Mouse (Mus musculus) hindbrain, postnatal 0 days (tissue): ENCODE data around the gene Prickle4. TPM values are rescaled to one million over a fixed set of nuclear protein-coding genes. Genes with fewer than 3 reads are reported as not detected.

Experiments used
- ATAC-seq: fragments of 200-750 bp; cut with Nextera tagmentation; 2 replicates; pipeline ENCODE4 v1.8.0; 2017; ENCODE audit warnings: mild to moderate bottlenecking, moderate TSS enrichment, moderate library complexity
- DNase-seq: peaks from one replicate; pipeline ENCODE4 v3.0.0-alpha.2; 2015; ENCODE audit warnings: low spot score
- H3K27ac ChIP-seq: fragments of 300-500 bp; sonication (generic); 2 replicates; pipeline ENCODE4 v1.5.1; 2014; ENCODE audit warnings: mild to moderate bottlenecking
- H3K27me3 ChIP-seq: fragments of 300-500 bp; sonication (generic); 2 replicates; pipeline ENCODE4 v1.6.1; 2014; ENCODE audit warnings: low read length, mixed read lengths; ENCODE audit not compliant: insufficient read depth
- H3K36me3 ChIP-seq: fragments of 300-500 bp; sonication (generic); 2 replicates; pipeline ENCODE4 v1.6.1; 2014; ENCODE audit warnings: low read length, mixed read lengths; ENCODE audit not compliant: insufficient read depth
- H3K4me1 ChIP-seq: fragments of 300-500 bp; sonication (generic); 2 replicates; pipeline ENCODE4 v1.6.1; 2014; ENCODE audit warnings: antibody characterized with exemption, low read length, mixed read lengths; ENCODE audit not compliant: insufficient read depth
- H3K4me2 ChIP-seq: fragments of 300-500 bp; sonication (generic); 2 replicates; pipeline ENCODE4 v1.6.1; 2014; ENCODE audit warnings: low read depth, mild to moderate bottlenecking, low read length, moderate library complexity, mixed read lengths
- H3K4me3 ChIP-seq: fragments of 300-500 bp; sonication (generic); 2 replicates; pipeline ENCODE4 v1.5.1; 2014; ENCODE audit warnings: low read length
- H3K9ac ChIP-seq: fragments of 300-500 bp; sonication (generic); replicated peaks from 2 replicates; pipeline ENCODE4 v1.6.1; 2014; ENCODE audit warnings: mild to moderate bottlenecking, low read length, moderate library complexity, mixed read lengths
- H3K9me3 ChIP-seq: fragments of 300-500 bp; sonication (generic); 2 replicates; pipeline ENCODE4 v1.6.1; 2016; ENCODE audit warnings: low read length, mixed read lengths
- CTCF ChIP-seq: IDR thresholded peaks from 2 replicates; pipeline ENCODE4 v1.5.1; 2016; ENCODE audit warnings: antibody characterized with exemption, control low read depth, low read depth
- WGBS: fragments of 180-500 bp; shearing (Covaris S2); extraction: QIAGEN DNeasy Blood & Tissue Kit; methylation state at CpG from one replicate; pipeline ENCODE4 v1.1.7; 2014; 5-methylcytosine and 5-hydroxymethylcytosine counted together
- polyA plus RNA-seq: library from polyadenylated mRNA; unstranded; fragments of >200 nt; fragmentation: Nextera tagmentation; extraction: Ambion mirVana; gene quantifications from 2 replicates; pipeline ENCODE4 v1.2.1, GENCODE M21; 2015
- total RNA-seq: library from RNA; depleted of rRNA; stranded (reverse); fragments of >200 nt; gene quantifications from 2 replicates; pipeline ENCODE4 v1.2.3, GENCODE M21; 2014

Gene Prickle4
- total and polyA plus RNA-seq, 2 experiments from 2014 or later, result 1.5 to 2.2 TPM

DNA sequence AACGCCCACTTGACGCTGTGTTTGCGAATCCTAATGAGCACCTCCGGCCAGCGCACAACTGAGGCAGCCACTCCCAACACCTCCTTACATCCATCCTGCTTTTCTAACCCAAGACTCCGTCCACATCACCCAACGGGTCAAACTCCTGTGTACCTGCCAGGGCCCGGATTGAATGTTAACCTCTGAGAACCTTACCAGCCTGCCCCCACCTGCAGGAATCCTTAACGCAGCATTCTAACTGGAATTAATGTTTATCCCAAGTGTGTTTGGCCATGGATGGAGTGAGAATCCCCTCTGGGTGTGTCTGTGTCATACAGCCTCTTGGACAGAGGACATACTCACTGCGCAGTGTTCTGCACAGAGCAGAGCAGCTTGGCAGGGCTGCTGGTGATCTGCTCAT is 3.6 kb upstream of the Prickle4 start:
- 85% methylated on average over 10 of the region's 10 CpGs for WGBS
- Histone ChIP-seq H3K27me3 (no peaks in the 10 kb centered on the region), H3K27ac (no peak overlapping the region), H3K9me3 (no peaks in the 10 kb centered on the region), H3K36me3 (peaks cover 14% of the 10 kb centered on the region), H3K4me3 (no peak overlapping the region), H3K4me2 (no peak overlapping the region), H3K4me1 (0 out of 2 replicates have a peak, but pooled peaks cover 7% of the 10 kb centered on the region), H3K9ac (no peak overlapping the region)
- no peak for TF ChIP-seq CTCF
- ATAC-seq, result no peak
- DNase-seq, result no peak

DNA sequence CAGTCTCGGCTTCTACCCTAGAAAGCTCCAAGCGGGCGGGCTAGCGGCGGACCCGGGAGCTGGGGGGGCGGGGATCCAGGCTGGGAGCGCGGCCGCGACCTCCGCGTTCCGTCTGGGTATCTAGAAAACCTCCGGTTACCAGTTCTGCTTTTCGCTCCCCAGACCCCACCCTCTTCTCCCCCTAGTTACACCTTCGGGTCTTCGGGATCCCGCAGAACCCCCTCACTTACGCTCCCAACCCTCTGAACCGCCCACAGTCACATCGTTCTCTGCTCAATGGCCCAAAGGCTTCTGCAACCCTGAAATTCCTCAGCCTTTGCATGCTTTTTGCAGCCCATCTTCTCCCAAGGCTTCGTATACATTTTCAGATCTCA is 788 bp upstream of the Prickle4 start:
- no peak for TF ChIP-seq CTCF
- Histone ChIP-seq H3K9me3 (no peaks in the 10 kb centered on the region), H3K27me3 (no peaks in the 10 kb centered on the region), H3K9ac (peak overlapping the region; percentile 75), H3K36me3 (peaks cover 9% of the 10 kb centered on the region), H3K4me2 (peak overlapping the region; percentile 84), H3K27ac (peak overlapping the region; percentile 84), H3K4me3 (peak overlapping the region; percentile 57), H3K4me1 (0 out of 2 replicates have a peak, but pooled peaks cover 7% of the 10 kb centered on the region)
- ATAC-seq (no peak; the same call in 1 of the 2 replicates), DNase-seq (peak; percentile 23)
- under 1% methylated on average over 22 of the region's 23 CpGs for WGBS

DNA sequence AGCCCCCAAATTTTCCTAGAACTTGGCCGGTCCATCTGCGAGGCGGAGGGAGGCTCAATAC is 264 bp downstream of the Prickle4 start, which contains the start of gene Gm21981:
Gene Gm21981, minus strand, starts transcription at position 14 of the 61 bp plus-strand sequence.
- DNase-seq, result no peak
- Histone ChIP-seq H3K27me3 (no peaks in the 10 kb centered on the region), H3K4me3 (peak within 1 kb of the TSS; percentile 57), H3K4me2 (peak within 1 kb of the TSS; percentile 84), H3K9me3 (no peaks in the 10 kb centered on the region), H3K4me1 (peaks cover 11% of the 10 kb centered on the region; the same call in 1 of the 2 replicates), H3K27ac (peak within 1 kb of the TSS; percentile 84), H3K9ac (peak within 1 kb of the TSS; percentile 75), H3K36me3 (peaks cover 4% of the 10 kb centered on the region; the same call in 1 of the 2 replicates)
- no peak for ATAC-seq
- 3% methylated on average over 3 of the region's 3 CpGs for WGBS
- 0 out of 2 replicates have a peak, but pooled peaks have one; percentile 24 for TF ChIP-seq CTCF

DNA sequence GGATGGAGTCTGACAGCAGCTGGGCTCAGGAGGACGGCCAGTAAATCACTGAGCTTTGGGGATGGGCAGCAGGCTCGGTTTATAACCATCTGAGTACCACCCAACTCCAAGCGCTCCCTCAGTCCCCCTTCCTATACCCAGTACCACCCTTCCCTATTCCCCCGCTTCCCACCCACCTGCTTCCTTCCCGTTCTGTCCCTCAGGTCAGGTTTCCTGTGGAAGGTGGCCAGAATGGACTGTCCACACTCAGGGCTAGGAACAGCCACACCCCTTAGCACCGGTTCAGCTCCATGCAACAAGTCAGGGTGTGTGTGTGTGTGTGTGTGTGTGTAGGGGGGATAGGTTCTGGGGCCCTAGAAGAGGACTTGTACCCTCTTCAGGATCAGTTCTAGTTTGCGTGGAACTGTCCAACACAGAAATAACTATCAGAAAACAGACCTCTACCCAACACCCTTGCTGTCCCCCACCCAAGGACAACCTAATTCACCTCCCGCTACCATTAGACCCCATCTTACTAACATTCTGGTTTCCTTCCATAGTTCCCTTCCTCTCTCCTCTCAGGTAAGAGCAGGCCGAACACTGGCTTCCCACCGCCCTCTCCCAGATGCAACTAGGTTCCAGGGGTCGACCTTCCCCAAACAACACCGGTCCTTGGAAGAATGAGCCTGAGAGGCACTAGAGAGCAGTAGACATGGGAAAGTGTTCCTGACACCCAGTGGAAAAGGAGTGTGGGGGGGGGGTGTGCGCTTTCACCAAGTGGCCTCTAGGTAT is 680 bp downstream of the Prickle4 start:
- TF ChIP-seq CTCF, result no peak; the same call in 1 of the 2 replicates
- ATAC-seq (peak; percentile 0; the same call in 1 of the 2 replicates), DNase-seq (no peak)

DNA sequence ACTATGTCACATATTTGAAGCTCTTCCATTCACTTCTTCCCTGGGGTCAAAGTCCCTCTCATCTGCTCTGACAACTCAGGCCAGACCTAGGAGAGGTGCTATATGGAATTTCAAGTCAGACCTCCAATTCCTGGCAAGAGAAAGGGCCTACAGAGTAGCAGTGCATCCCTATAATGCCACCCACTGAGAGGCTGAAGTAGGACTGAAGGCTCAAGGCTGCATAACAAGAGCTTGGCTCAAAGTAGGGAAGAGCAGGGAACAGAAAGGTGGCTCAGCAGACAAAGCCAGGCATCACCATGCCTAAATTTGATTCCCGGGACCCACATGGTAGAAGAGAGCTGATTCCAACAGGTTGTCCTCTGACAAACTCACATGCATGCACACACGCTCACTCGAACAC is 2.9 kb downstream of the Prickle4 start:
- Histone ChIP-seq H3K4me2 (no peak overlapping the region), H3K9me3 (no peaks in the 10 kb centered on the region), H3K36me3 (no peaks in the 10 kb centered on the region), H3K9ac (no peak overlapping the region), H3K27me3 (no peaks in the 10 kb centered on the region), H3K27ac (no peak overlapping the region), H3K4me3 (no peak overlapping the region), H3K4me1 (peaks cover 18% of the 10 kb centered on the region)
- ATAC-seq (no peak), DNase-seq (no peak)
- no peak for TF ChIP-seq CTCF
- WGBS, result 81% methylated on average over 3 of the region's 3 CpGs

More for the DNA sequence above, 680 bp downstream of the Prickle4 start:
- peak overlapping the region; percentile 84 for H3K4me2 ChIP-seq
- no peaks in the 10 kb centered on the region for H3K27me3 ChIP-seq
- H3K36me3 ChIP-seq, result peaks cover under 1% of the 10 kb centered on the region; the same call in 1 of the 2 replicates
- no peaks in the 10 kb centered on the region for H3K9me3 ChIP-seq
- 33% methylated on average over 13 of the region's 13 CpGs for WGBS
- peak overlapping the region; percentile 57 for H3K4me3 ChIP-seq
- H3K27ac ChIP-seq, result peak overlapping the region; percentile 84
- H3K9ac ChIP-seq, result peak overlapping the region; percentile 75
- peaks cover 11% of the 10 kb centered on the region; the same call in 1 of the 2 replicates for H3K4me1 ChIP-seq

DNA sequence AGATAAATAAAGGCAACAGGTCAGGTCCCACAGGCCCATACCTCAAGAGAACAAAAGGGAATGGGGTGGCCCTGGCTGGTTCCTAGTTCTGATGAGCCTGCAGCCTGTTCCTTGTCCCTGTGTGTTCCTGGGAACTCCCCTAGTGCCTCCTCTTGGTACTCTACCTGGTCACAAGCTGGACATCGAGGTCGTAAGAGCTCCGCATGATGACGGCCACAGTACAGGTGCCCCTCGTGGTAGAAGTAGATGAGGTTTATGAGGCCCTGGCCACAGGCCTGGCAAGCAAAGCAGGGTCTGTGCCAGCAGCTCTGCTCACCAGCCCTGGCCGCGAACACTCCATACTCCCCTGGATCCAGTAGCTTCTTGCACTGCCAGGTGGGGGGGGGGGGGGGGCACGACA is 4.6 kb downstream of the Prickle4 start:
- peak overlapping the region; percentile 92 for H3K4me2 ChIP-seq
- peaks cover 8% of the 10 kb centered on the region; the same call in 1 of the 2 replicates for H3K36me3 ChIP-seq
- no peaks in the 10 kb centered on the region for H3K27me3 ChIP-seq
- H3K4me1 ChIP-seq, result peaks cover 18% of the 10 kb centered on the region
- no peak overlapping the region for H3K27ac ChIP-seq
- DNase-seq (no peak), ATAC-seq (no peak)
- no peaks in the 10 kb centered on the region for H3K9me3 ChIP-seq
- WGBS, result 76% methylated on average over 8 of the region's 8 CpGs
- peak overlapping the region; percentile 58; the same call in 1 of the 2 replicates for H3K4me3 ChIP-seq
- TF ChIP-seq CTCF, result no peak
- peak overlapping the region; percentile 84; the same call in 1 of the 2 replicates for H3K9ac ChIP-seq
